Mouse (Mus musculus) left cerebral cortex, adult 2 months (tissue): ENCODE results near the gene Lcat. TPM values are rescaled to one million over a fixed set of nuclear protein-coding genes. Genes with fewer than 3 reads are reported as not detected.
A peak's percentile ranks its signal among the peaks of the same experiment; 100 is the strongest.
"Not testable (repeated sequence)": the region's sequence is repeated elsewhere in the genome, so short reads cannot be mapped to it uniquely, and the experiment has no call there.

Source experiments
- DNase-seq, 2 experiments: peaks; one replicate each; pipeline ENCODE4 v3.0.0; 2021 to 2022; ENCODE audit warnings: low spot score in 2 of 2, mixed read lengths in 1 of 2; ENCODE audit errors: extremely low spot score in 1 of 2
- H3K27ac ChIP-seq: fragments of 200-600 bp; 2 replicates; pipeline ENCODE4 v1.8.1; 2022
- H3K4me3 ChIP-seq: fragments of 200-600 bp; 2 replicates; pipeline ENCODE4 v1.8.1; 2022
- CTCF ChIP-seq: fragments of 200-600 bp; IDR thresholded peaks from 2 replicates; pipeline ENCODE4 v1.8.1; 2022; ENCODE audit warnings: antibody characterized with exemption, mild to moderate bottlenecking, moderate library complexity
- intact Hi-C: fragments of 180-260 bp; cut with DNase I; formaldehyde crosslinking; loops from one replicate; pipeline ENCODE4 v1.15.1; 2025
- long read RNA-seq, 2 experiments: library from polyadenylated mRNA; stranded (forward); transcript quantifications; one replicate each; pipeline ENCODE4 v2.0.0; 2021; ENCODE audit warnings: borderline mapping rate in 2 of 2
- total RNA-seq, 2 experiments: library from RNA; stranded (reverse); gene quantifications; 2 replicates each; pipeline ENCODE4 v1.2.3; 2021

The Lcat gene
- 10 to 100 TPM; 25.3 to 25.8 TPM for total RNA-seq
- long read RNA-seq, experiment 1, transcript Lcat-201 (6 exons, 1,342 nt) = major isoform, 11 of 14 reads
- long read RNA-seq, experiment 1, partial matches to known transcripts = 3 of 14 reads
- long read RNA-seq, experiment 1, other reads (novel, unspliced or antisense) = 0 of 14 reads
- long read RNA-seq, experiment 2, transcript Lcat-201 (6 exons, 1,342 nt) = major isoform, 5 of 7 reads
- long read RNA-seq, experiment 2, partial matches to known transcripts = 2 of 7 reads
- long read RNA-seq, experiment 2, other reads (novel, unspliced or antisense) = 0 of 7 reads

DNA sequence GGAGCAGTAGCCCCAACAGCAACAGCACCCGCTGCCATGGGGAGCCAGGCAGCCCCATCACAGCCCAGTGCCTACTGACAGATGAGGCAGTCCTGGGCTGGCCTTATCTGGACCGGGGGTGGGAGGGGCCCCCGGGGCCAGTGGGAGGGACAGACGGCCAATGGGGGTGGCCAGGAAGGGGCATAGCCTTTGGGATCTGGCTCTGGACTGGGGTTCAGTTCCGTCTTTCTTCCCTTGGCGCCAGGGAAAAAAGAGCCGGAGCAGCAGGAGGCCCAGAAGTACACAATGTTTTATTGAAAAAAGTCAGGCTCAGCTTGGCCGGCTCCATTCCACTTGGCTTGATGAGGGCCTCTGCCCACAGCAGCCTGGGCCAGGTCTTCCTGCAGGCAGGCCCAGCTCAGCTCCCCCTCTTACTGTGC, at the start of gene Lcat:
Lcat (minus strand) TSS at position 62 of the 419 bp plus-strand sequence.
- intact Hi-C loops = no loop called here
- peak in 1 of 2 experiments; percentile 42 for DNase-seq
- Histone ChIP-seq H3K27ac (peak within 1 kb of the TSS; percentile 63), H3K4me3 (peak within 1 kb of the TSS; percentile 10; the same call in 1 of the 2 replicates)
- TF ChIP-seq CTCF = no peak

DNA sequence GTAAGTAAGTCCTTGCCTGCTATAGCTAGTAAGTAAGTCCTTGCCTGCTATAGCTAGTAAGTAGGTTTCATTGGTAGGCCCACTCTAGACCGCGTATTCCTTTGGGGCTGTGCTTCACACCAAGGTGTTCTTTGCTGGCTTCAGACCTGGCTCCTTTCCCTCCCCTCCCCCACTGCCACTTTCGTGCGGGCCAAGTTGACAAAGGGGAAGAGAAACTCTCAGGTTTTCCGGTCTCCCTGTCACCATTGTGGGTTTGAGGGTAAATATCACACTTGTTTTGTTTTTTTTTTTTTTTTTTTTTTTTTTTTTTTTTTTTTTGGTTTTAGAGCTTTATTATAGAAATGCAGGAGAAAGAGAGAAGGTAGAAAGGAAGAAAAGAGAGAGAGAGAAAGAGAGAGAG, 49.3 kb upstream of the Lcat start:
- intact Hi-C loops = no loop called here
- no peak overlapping the region for H3K27ac ChIP-seq
- H3K4me3 ChIP-seq = no peak overlapping the region
- no peak for DNase-seq
- no peak for TF ChIP-seq CTCF

DNA sequence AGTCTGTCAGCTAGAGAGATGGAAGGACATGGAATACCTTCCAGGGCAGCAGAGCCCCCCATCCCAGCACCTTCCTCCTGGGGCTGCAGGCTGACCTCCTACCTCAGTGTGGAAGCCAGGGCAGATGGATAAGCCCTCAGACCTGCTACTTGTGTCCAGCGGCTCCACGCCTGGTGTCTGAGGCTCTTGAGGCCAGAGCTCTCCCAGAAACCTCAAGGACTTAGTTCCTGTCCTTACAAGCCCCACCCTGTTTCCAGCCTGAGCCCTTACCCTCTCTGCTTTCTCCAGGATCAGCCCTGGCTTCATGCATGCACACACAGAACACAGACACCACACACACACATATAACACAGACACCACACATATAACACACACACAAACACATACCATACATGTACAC, 48.4 kb upstream of the Lcat start:
- intact Hi-C loops = loop anchor here (2.0 kb wide), 1 partner anchor 31 kb away; no protein-coding TSS in a partner anchor
- Histone ChIP-seq H3K27ac (no peak overlapping the region), H3K4me3 (no peak overlapping the region)
- DNase-seq = no peak
- no peak for TF ChIP-seq CTCF

- DNase-seq = peak; percentile 48 to 71
- intact Hi-C loops = loop anchor here (2.0 kb wide), 1 partner anchor 32 kb away; no protein-coding TSS in a partner anchor
- peak; percentile 88 for TF ChIP-seq CTCF
- H3K27ac ChIP-seq = no peak within 1 kb of the TSS
- H3K4me3 ChIP-seq = no peak within 1 kb of the TSS
These were observed 47.7 kb upstream of the Lcat start, which contains the start of gene Dus2 for GRCm38 (mm10) chr8:105990856-105991387. Gene Dus2, plus strand, starts transcription at chr8:105991337.

- no peak for TF ChIP-seq CTCF
- Histone ChIP-seq H3K4me3 (no peak overlapping the region), H3K27ac (no peak overlapping the region)
- intact Hi-C loops = no loop called here
- no peak for DNase-seq
These were observed 45.4 kb upstream of the Lcat start for GRCm38 (mm10) chr8:105988546-105988945.

DNA sequence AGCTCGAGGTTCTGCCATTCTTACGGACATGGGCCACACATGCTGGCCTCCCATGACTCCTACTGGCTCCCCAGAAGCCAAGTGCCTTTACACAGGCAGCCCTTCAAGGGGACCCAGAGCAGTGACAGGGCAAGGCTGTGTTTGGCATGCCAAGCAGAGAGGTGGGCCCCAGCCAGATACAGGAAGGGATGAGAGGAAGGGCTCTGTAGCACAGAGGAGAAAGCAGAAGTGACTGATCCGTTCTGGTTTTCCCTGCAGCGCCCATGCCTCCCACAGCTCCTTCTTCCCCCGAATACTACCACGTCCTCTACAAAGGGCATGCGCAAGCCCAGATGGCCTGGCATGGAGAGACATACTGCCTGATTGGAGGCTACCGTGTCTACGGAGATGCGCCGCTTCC, 40.2 kb upstream of the Lcat start:
- intact Hi-C loops, DNase-seq, H3K27ac ChIP-seq, H3K4me3 ChIP-seq: not testable (repeated sequence)

- peak; percentile 27 for TF ChIP-seq CTCF
- no peak for DNase-seq
- intact Hi-C loops = no loop called here
- no peak overlapping the region for H3K4me3 ChIP-seq
- no peak overlapping the region for H3K27ac ChIP-seq
These were observed 38.0 kb upstream of the Lcat start for GRCm38 (mm10) chr8:105981146-105981545.

- H3K4me3 ChIP-seq = no peak within 1 kb of the TSS
- intact Hi-C loops = no loop called here
- DNase-seq = no peak
- H3K27ac ChIP-seq = no peak within 1 kb of the TSS
- no peak; the same call in 1 of the 2 replicates for TF ChIP-seq CTCF
These were observed 36.1 kb upstream of the Lcat start, which contains the start of gene Dpep3 for GRCm38 (mm10) chr8:105979325-105979724. Gene Dpep3, minus strand, starts transcription at chr8:105979429.

GRCm38 (mm10) chr8:105975363-105975762, 32.2 kb upstream of the Lcat start:
- intact Hi-C loops = no loop called here
- Histone ChIP-seq H3K27ac (no peak overlapping the region), H3K4me3 (no peak overlapping the region)
- no peak for TF ChIP-seq CTCF
- no peak for DNase-seq

GRCm38 (mm10) chr8:105971019-105971720, 28.0 kb upstream of the Lcat start:
- Histone ChIP-seq H3K27ac (no peak overlapping the region), H3K4me3 (no peak overlapping the region)
- TF ChIP-seq CTCF = no peak
- intact Hi-C loops = no loop called here
- DNase-seq = no peak

- H3K27ac ChIP-seq = no peak overlapping the region
- no peak for DNase-seq
- intact Hi-C loops = no loop called here
- TF ChIP-seq CTCF = no peak
- H3K4me3 ChIP-seq = no peak overlapping the region
These were observed 26.2 kb upstream of the Lcat start for GRCm38 (mm10) chr8:105969367-105969766.

GRCm38 (mm10) chr8:105966692-105967311, 23.6 kb upstream of the Lcat start:
- intact Hi-C loops = no loop called here
- peak overlapping the region; percentile 70 for H3K4me3 ChIP-seq
- no peak for TF ChIP-seq CTCF
- no peak for DNase-seq
- no peak overlapping the region for H3K27ac ChIP-seq
